Mouse (Mus musculus) sigmoid colon, adult 10 weeks (tissue): Measurements from ENCODE around the gene Gm21854. TPM values are rescaled to one million over a fixed set of nuclear protein-coding genes. Genes with fewer than 3 reads are reported as not detected.

Source experiments
- polyA plus RNA-seq: library from polyadenylated mRNA; stranded (reverse); fragments of 350-450 nt; fragmentation: Illumina TruSeq; extraction: RNeasy Lipid Tissue Mini Kit (QIAGEN cat#74804); gene quantifications from one replicate; pipeline ENCODE4 v1.2.3, GENCODE M21; 2014; ENCODE audit warnings: low read depth, low replicate concordance

Gene Gm21854
- not detected for polyA plus RNA-seq

GRCm38 (mm10) chrY:5656686-5657085 lies at the start of gene Gm21854:
Gm21854 (plus strand) TSS chrY:5656986.

Other genes starting within 250 kb of the Gm21854 start
- gene Gm20914, start 69.0 kb downstream of the Gm21854 start, polyA plus RNA-seq: not detected
- gene Gm28171, start 136.4 kb downstream of the Gm21854 start, polyA plus RNA-seq: not detected